Mouse (Mus musculus) forebrain, postnatal 0 days (tissue): Measurements from ENCODE around the gene Tmbim1. TPM values are rescaled to one million over a fixed set of nuclear protein-coding genes. Genes with fewer than 3 reads are reported as not detected.
A peak's percentile ranks its signal among the peaks of the same experiment; 100 is the strongest.
"Not testable (repeated sequence)": the region's sequence is repeated elsewhere in the genome, so short reads cannot be mapped to it uniquely, and the experiment has no call there.

Experiments
- ATAC-seq: fragments of 200-750 bp; cut with Nextera tagmentation; 2 replicates; pipeline ENCODE4 v1.8.0; 2017; ENCODE audit warnings: mild to moderate bottlenecking, moderate library complexity
- DNase-seq: peaks from one replicate; pipeline ENCODE4 v3.0.0-alpha.2; 2015
- H3K27ac ChIP-seq: fragments of 300-500 bp; sonication (generic); 2 replicates; pipeline ENCODE4 v1.5.1; 2014; ENCODE audit warnings: low read depth, mild to moderate bottlenecking, antibody characterized with exemption, low read length, moderate library complexity, mixed read lengths
- H3K27me3 ChIP-seq: fragments of 300-500 bp; sonication (generic); 2 replicates; pipeline ENCODE4 v1.6.1; 2014; ENCODE audit warnings: mild to moderate bottlenecking, low read length, mixed read lengths; ENCODE audit not compliant: insufficient read depth
- H3K36me3 ChIP-seq: fragments of 300-500 bp; sonication (generic); 2 replicates; pipeline ENCODE4 v1.6.1; 2014; ENCODE audit warnings: mild to moderate bottlenecking, moderate library complexity; ENCODE audit not compliant: insufficient read depth
- H3K4me1 ChIP-seq: fragments of 300-500 bp; sonication (generic); 2 replicates; pipeline ENCODE4 v1.6.1; 2014; ENCODE audit warnings: antibody characterized with exemption; ENCODE audit not compliant: insufficient read depth
- H3K4me2 ChIP-seq: fragments of 300-500 bp; sonication (generic); 2 replicates; pipeline ENCODE4 v1.6.1; 2014; ENCODE audit warnings: low read depth, mild to moderate bottlenecking, moderate library complexity
- H3K4me3 ChIP-seq: fragments of 300-500 bp; sonication (generic); 2 replicates; pipeline ENCODE4 v1.5.1; 2014; ENCODE audit warnings: low read depth, low read length, mixed read lengths
- H3K9ac ChIP-seq: fragments of 300-500 bp; sonication (generic); 2 replicates; pipeline ENCODE4 v1.6.1; 2014; ENCODE audit warnings: mild to moderate bottlenecking
- H3K9me3 ChIP-seq: fragments of 300-500 bp; sonication (generic); 2 replicates; pipeline ENCODE4 v1.6.1; 2016; ENCODE audit warnings: low read length
- CTCF ChIP-seq: sonication (generic); IDR thresholded peaks from 2 replicates; pipeline ENCODE4 v1.5.1; 2016; ENCODE audit warnings: antibody characterized with exemption, control low read depth, low read depth
- WGBS: fragments of 180-500 bp; shearing (Covaris S2); extraction: QIAGEN DNeasy Blood & Tissue Kit; methylation state at CpG from one replicate; pipeline ENCODE4 v1.1.7; 2014; 5-methylcytosine and 5-hydroxymethylcytosine counted together
- polyA plus RNA-seq: library from polyadenylated mRNA; unstranded; fragments of >200 nt; fragmentation: Nextera tagmentation; extraction: Ambion mirVana; gene quantifications from 2 replicates; pipeline ENCODE4 v1.2.1, GENCODE M21; 2015
- total RNA-seq: library from RNA; depleted of rRNA; stranded (reverse); fragments of >200 nt; gene quantifications from 2 replicates; pipeline ENCODE4 v1.2.3, GENCODE M21; 2014

The Tmbim1 gene
- total and polyA plus RNA-seq, 2 experiments from 2014 or later, result 7.9 TPM

DNA sequence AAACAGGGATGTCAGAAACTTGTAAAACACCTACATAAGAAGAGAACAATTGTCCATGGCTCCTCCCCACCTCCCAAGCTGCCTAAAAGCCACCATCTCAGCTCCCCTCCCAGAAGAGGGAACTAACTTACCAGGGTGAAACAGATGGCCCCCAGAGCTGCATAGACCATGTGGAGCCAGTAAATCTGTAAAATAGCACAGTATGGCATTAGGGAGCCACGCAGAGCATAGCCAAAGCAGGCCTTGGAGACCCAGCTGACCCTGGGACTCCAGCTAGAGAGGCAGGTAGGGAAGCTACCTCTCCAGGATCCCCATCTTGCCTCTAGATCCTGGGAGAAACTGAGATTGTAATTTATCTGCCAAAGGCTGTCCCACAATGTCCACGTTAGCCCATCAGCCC, 15.7 kb downstream of the Tmbim1 start:
- 71% methylated on average over 2 of the region's 2 CpGs for WGBS
- Histone ChIP-seq H3K4me3 (no peak overlapping the region), H3K9ac (no peak overlapping the region), H3K4me2 (no peak overlapping the region), H3K27ac (no peak overlapping the region), H3K36me3 (peaks cover 24% of the 10 kb centered on the region), H3K27me3 (no peaks in the 10 kb centered on the region), H3K4me1 (0 out of 2 replicates have a peak, but pooled peaks cover 4% of the 10 kb centered on the region), H3K9me3 (no peaks in the 10 kb centered on the region)
- DNase-seq (no peak), ATAC-seq (no peak)
- TF ChIP-seq CTCF, result no peak

DNA sequence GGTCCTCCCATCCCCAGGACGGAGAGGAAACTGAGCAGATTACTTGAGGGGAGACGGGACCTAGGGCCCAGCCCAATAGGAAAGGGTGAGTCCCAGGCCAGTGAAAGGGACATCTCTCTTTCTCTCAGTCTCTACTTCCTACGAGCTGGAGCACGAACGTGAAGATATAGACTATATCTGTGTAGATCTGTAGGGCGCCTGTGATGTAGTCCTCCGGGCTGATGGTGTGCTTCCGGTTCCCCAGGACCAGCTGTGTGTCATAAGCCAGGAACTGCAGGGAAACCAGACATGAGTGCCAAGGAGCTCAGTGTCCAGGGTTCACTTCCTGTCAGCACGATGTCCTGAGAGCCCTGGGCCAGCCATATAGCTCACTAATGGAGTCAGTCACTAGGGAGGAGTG, 16.2 kb downstream of the Tmbim1 start:
- H3K9ac ChIP-seq, result no peak overlapping the region

GRCm38 (mm10) chr1:74288327-74288726, 17.1 kb downstream of the Tmbim1 start:
- Histone ChIP-seq H3K27ac (no peak overlapping the region), H3K4me1 (0 out of 2 replicates have a peak, but pooled peaks cover 4% of the 10 kb centered on the region), H3K4me2 (no peak overlapping the region), H3K9me3 (no peaks in the 10 kb centered on the region), H3K27me3 (no peaks in the 10 kb centered on the region), H3K9ac (no peak overlapping the region), H3K36me3 (peaks cover 24% of the 10 kb centered on the region), H3K4me3 (no peak overlapping the region)
- WGBS, result 74% methylated on average over 4 of the region's 4 CpGs
- ATAC-seq (no peak), DNase-seq (no peak)
- TF ChIP-seq CTCF, result no peak

More for the DNA sequence above, 16.2 kb downstream of the Tmbim1 start:
- TF ChIP-seq CTCF, result no peak
- no peak for ATAC-seq
- no peaks in the 10 kb centered on the region for H3K27me3 ChIP-seq
- no peak overlapping the region for H3K27ac ChIP-seq
- DNase-seq, result no peak
- WGBS, result 88% methylated on average over 9 of the region's 9 CpGs
- 0 out of 2 replicates have a peak, but pooled peaks cover 4% of the 10 kb centered on the region for H3K4me1 ChIP-seq
- H3K36me3 ChIP-seq, result peaks cover 24% of the 10 kb centered on the region
- no peaks in the 10 kb centered on the region for H3K9me3 ChIP-seq
- no peak overlapping the region for H3K4me2 ChIP-seq
- H3K4me3 ChIP-seq, result no peak overlapping the region

- not testable (repeated sequence) for H3K4me3 ChIP-seq, H3K4me1 ChIP-seq, H3K27me3 ChIP-seq, H3K9me3 ChIP-seq, ATAC-seq, H3K4me2 ChIP-seq, H3K9ac ChIP-seq, H3K27ac ChIP-seq
- peak; percentile 54 for TF ChIP-seq CTCF
- DNase-seq, result peak; percentile 21
- WGBS, result 56% methylated on average over 15 of the region's 17 CpGs
- H3K36me3 ChIP-seq, result peaks cover 24% of the 10 kb centered on the region
Measured at GRCm38 (mm10) chr1:74286869-74287607, 18.4 kb downstream of the Tmbim1 start.

DNA sequence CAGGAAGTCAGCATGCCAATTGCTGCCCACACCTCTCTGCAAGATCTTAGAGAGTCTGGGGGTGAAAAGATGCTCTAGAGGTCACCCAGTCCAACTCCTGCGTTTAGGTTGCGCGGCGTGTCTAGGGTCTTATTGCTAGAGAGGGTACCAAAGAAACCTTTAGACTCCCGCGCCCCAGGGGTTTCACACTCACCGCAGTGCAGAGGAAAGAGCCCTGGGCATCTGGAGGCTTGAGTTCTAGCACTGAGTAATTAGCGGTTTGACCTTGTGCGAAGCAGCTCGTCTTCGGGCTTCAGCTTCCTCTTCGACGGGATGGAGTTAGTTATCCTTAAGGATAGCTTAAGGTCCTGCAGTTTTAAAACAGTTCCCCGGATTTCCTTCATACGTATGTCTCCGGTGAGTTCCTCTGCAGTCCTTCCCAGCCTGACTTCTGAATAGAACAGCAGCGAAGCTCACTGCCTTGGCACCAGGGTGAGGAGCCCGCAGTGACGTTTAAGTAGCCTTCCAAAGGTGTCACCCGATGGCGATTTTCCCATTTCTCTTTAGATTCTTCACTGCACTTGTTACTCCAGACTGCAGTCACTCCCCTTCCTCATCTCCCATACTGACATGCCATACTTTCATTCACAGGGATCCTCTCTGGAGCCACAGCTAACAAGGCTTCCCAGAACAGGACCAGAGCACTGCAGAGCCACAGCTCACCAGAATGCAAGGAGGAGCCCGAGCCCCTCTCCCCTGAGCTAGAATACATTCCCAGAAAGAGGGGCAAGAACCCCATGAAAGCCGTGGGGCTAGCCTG, 20.0 kb downstream of the Tmbim1 start:
- Histone ChIP-seq H3K4me1 (0 out of 2 replicates have a peak, but pooled peaks cover 4% of the 10 kb centered on the region), H3K9me3 (no peaks in the 10 kb centered on the region), H3K27ac (0 out of 2 replicates have a peak overlapping the region, but pooled peaks have one; percentile 31), H3K27me3 (no peaks in the 10 kb centered on the region), H3K4me2 (peak overlapping the region; percentile 82), H3K36me3 (peaks cover 35% of the 10 kb centered on the region), H3K4me3 (peak overlapping the region; percentile 75), H3K9ac (peak overlapping the region; percentile 65)
- TF ChIP-seq CTCF, result no peak
- ATAC-seq (peak; percentile 1), DNase-seq (peak; percentile 21)
- WGBS, result 5% methylated on average over 23 of the region's 23 CpGs

DNA sequence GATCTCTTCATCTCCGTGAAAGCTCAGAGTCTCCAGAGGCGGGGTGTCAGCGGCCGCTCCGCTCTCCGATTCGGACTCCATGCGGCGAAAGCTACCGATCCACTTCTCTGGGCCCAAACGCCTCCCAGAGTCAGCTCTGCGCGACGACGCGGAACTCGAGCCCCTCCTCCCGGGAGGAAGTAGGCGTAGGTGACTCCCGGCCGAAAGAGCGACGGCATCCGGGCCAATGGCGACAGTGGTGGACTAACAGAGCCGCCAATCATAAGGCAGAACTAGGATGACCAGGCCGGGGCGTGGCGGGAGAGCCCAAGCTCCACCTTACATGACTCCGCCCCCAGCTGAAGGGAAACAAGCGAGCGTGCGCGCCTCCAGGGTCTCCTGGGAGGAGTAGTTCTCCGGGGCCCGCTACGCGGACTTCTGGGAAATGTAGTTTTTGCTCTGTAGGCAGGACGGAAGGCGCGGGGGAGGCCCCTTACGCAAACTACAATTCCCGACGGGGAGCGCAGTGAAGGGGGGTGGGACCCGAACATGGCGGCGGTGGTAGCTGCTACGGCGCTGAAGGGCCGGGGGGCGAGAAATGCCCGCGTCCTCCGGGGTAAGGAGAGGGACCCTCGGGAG, 20.8 kb downstream of the Tmbim1 start, which contains the start of the genes Aamp and Pnkd:
TSS of gene Aamp (minus strand) at position 196 of the 618 bp plus-strand sequence.
TSS of gene Pnkd (plus strand) at position 388 of the 618 bp plus-strand sequence.
- no peak; the same call in 1 of the 2 replicates for TF ChIP-seq CTCF
- H3K4me3 ChIP-seq, result peak within 1 kb of the TSS; percentile 75
- H3K36me3 ChIP-seq, result peaks cover 43% of the 10 kb centered on the region
- peak within 1 kb of the TSS; percentile 83 for H3K4me2 ChIP-seq
- H3K4me1 ChIP-seq, result 0 out of 2 replicates have a peak, but pooled peaks cover 4% of the 10 kb centered on the region
- H3K27ac ChIP-seq, result peak within 1 kb of the TSS; percentile 68
- H3K27me3 ChIP-seq, result no peaks in the 10 kb centered on the region
- ATAC-seq (peak; percentile 96), DNase-seq (peak; percentile 100)
- no peaks in the 10 kb centered on the region for H3K9me3 ChIP-seq
- H3K9ac ChIP-seq, result peak within 1 kb of the TSS; percentile 81
- WGBS, result 1% methylated on average over 56 of the region's 56 CpGs
